Mouse (Mus musculus): ENCODE results near the gene Vamp2.

Vamp2 gene

GRCm38 (mm10) chr11:69064259-69065133, 23.8 kb upstream of the Vamp2 start:
- DNase-seq (ENCODE audit: extremely low spot score, low spot score) = no peak

GRCm38 (mm10) chr11:69065394-69065925, 22.8 kb upstream of the Vamp2 start:
- DNase-seq (ENCODE audit: extremely low spot score, low spot score) = no peak

GRCm38 (mm10) chr11:69066163-69066861, 22.0 kb upstream of the Vamp2 start:
- DNase-seq (ENCODE audit: extremely low spot score, low spot score) = peak; percentile 61

- DNase-seq (ENCODE audit: extremely low spot score, low spot score) = peak; percentile 87
These were observed 21.3 kb upstream of the Vamp2 start for GRCm38 (mm10) chr11:69066956-69067355.

GRCm38 (mm10) chr11:69067601-69068000, 20.7 kb upstream of the Vamp2 start:
- DNase-seq (ENCODE audit: extremely low spot score, low spot score) = no peak

GRCm38 (mm10) chr11:69070093-69070492, 18.2 kb upstream of the Vamp2 start:
- no peak for DNase-seq (ENCODE audit: extremely low spot score, low spot score)

GRCm38 (mm10) chr11:69070590-69071222, 17.6 kb upstream of the Vamp2 start, which contains the start of gene Tmem107:
Gene Tmem107, plus strand, starts transcription at chr11:69070806.
- DNase-seq (ENCODE audit: extremely low spot score, low spot score) = peak; percentile 92

- no peak for DNase-seq (ENCODE audit: extremely low spot score, low spot score)
These were observed 17.0 kb upstream of the Vamp2 start for GRCm38 (mm10) chr11:69071262-69071661.

- no peak for DNase-seq (ENCODE audit: extremely low spot score, low spot score)
These were observed 16.1 kb upstream of the Vamp2 start for GRCm38 (mm10) chr11:69072234-69072633.

- DNase-seq (ENCODE audit: extremely low spot score, low spot score) = no peak
These were observed 15.6 kb upstream of the Vamp2 start for GRCm38 (mm10) chr11:69072666-69073064.

GRCm38 (mm10) chr11:69073065-69073888, 15.0 kb upstream of the Vamp2 start:
- DNase-seq (ENCODE audit: extremely low spot score, low spot score) = peak; percentile 78

GRCm38 (mm10) chr11:69073951-69074775, 14.1 kb upstream of the Vamp2 start:
- DNase-seq (ENCODE audit: extremely low spot score, low spot score) = no peak

GRCm38 (mm10) chr11:69074776-69075069, 13.6 kb upstream of the Vamp2 start:
- DNase-seq (ENCODE audit: extremely low spot score, low spot score) = no peak

- DNase-seq (ENCODE audit: extremely low spot score, low spot score) = no peak
These were observed 12.4 kb upstream of the Vamp2 start for GRCm38 (mm10) chr11:69075764-69076479.

- no peak for DNase-seq (ENCODE audit: extremely low spot score, low spot score)
These were observed 11.7 kb upstream of the Vamp2 start for GRCm38 (mm10) chr11:69076572-69076971.

- DNase-seq (ENCODE audit: extremely low spot score, low spot score) = no peak
These were observed 11.0 kb upstream of the Vamp2 start for GRCm38 (mm10) chr11:69077316-69077715.

GRCm38 (mm10) chr11:69078041-69078440, 10.2 kb upstream of the Vamp2 start:
- DNase-seq (ENCODE audit: extremely low spot score, low spot score) = no peak

- no peak for DNase-seq (ENCODE audit: extremely low spot score, low spot score)
These were observed 9.4 kb upstream of the Vamp2 start for GRCm38 (mm10) chr11:69078805-69079438.
